Mouse (Mus musculus) heart, embryonic 11.5 days (tissue): Measurements from ENCODE around the gene Nckap5l. TPM values are rescaled to one million over a fixed set of nuclear protein-coding genes. Genes with fewer than 3 reads are reported as not detected.
"Not testable (repeated sequence)": the region's sequence is repeated elsewhere in the genome, so short reads cannot be mapped to it uniquely, and the experiment has no call there.

Source experiments
- ATAC-seq: fragments of 200-750 bp; cut with Nextera tagmentation; replicated peaks from 2 replicates; pipeline ENCODE4 v1.8.0; 2017; ENCODE audit warnings: moderate library complexity; ENCODE audit not compliant: insufficient number of reproducible peaks, low FRiP score, low TSS enrichment
- H3K27ac ChIP-seq: fragments of 300-500 bp; sonication (generic); 2 replicates; pipeline ENCODE4 v1.5.1; 2014; ENCODE audit warnings: mild to moderate bottlenecking, low read depth, low read length
- H3K27me3 ChIP-seq: fragments of 300-500 bp; sonication (generic); 2 replicates; pipeline ENCODE4 v1.6.1; 2014; ENCODE audit warnings: mild to moderate bottlenecking, low read length, mixed read lengths; ENCODE audit not compliant: control insufficient read depth, insufficient read depth
- H3K36me3 ChIP-seq: fragments of 300-500 bp; sonication (generic); 2 replicates; pipeline ENCODE4 v1.6.1; 2014; ENCODE audit warnings: mild to moderate bottlenecking, low read length, moderate library complexity, mixed read lengths; ENCODE audit not compliant: control insufficient read depth, insufficient read depth
- H3K4me1 ChIP-seq: fragments of 300-500 bp; sonication (generic); 2 replicates; pipeline ENCODE4 v1.6.1; 2014; ENCODE audit warnings: low read length; ENCODE audit not compliant: control insufficient read depth, insufficient read depth
- H3K4me2 ChIP-seq: fragments of 300-500 bp; sonication (generic); 2 replicates; pipeline ENCODE4 v1.6.1; 2014; ENCODE audit warnings: mild to moderate bottlenecking, moderate library complexity
- H3K4me3 ChIP-seq: fragments of 300-500 bp; sonication (generic); 2 replicates; pipeline ENCODE4 v1.5.1; 2014; ENCODE audit warnings: low read depth, low read length
- H3K9ac ChIP-seq: fragments of 300-500 bp; sonication (generic); 2 replicates; pipeline ENCODE4 v1.6.1; 2014; ENCODE audit warnings: mild to moderate bottlenecking, low read depth, low read length, moderate library complexity
- H3K9me3 ChIP-seq: fragments of 300-500 bp; sonication (generic); replicated peaks from 2 replicates; pipeline ENCODE4 v1.6.1; 2016; ENCODE audit warnings: low read length; ENCODE audit not compliant: control insufficient read depth
- WGBS: fragments of 180-500 bp; shearing (Covaris S2); extraction: QIAGEN DNeasy Blood & Tissue Kit; methylation state at CpG from one replicate; pipeline ENCODE4 v1.1.7; 2014; ENCODE audit not compliant: insufficient replicate concordance; 5-methylcytosine and 5-hydroxymethylcytosine counted together
- polyA plus RNA-seq: library from polyadenylated mRNA; unstranded; fragments of >200 nt; fragmentation: Nextera tagmentation; extraction: Ambion mirVana; gene quantifications from 2 replicates; pipeline ENCODE4 v1.2.1, GENCODE M21; 2014

Nckap5l gene
- polyA plus RNA-seq, 1 experiment from 2014 or later, result 9.0 TPM

- Histone ChIP-seq H3K4me2 (peak within 1 kb of the TSS; percentile 94), H3K36me3 (no peaks in the 10 kb centered on the region), H3K9me3 (no peaks in the 10 kb centered on the region), H3K4me3 (peak within 1 kb of the TSS; percentile 90), H3K27ac (peak within 1 kb of the TSS; percentile 80), H3K9ac (peak within 1 kb of the TSS; percentile 92), H3K27me3 (no peaks in the 10 kb centered on the region), H3K4me1 (peaks cover 35% of the 10 kb centered on the region)
- peak; percentile 99 for ATAC-seq
- WGBS, result under 1% methylated on average over 50 of the region's 51 CpGs
Measured at GRCm38 (mm10) chr15:99392486-99393385, 64.8 kb downstream of the Nckap5l start, which contains the start of gene Tmbim6. TSS of gene Tmbim6 (plus strand) at chr15:99392882.

GRCm38 (mm10) chr15:99391975-99392374 is 65.6 kb downstream of the Nckap5l start:
- no peak for ATAC-seq
- peak overlapping the region; percentile 90 for H3K4me3 ChIP-seq
- no peaks in the 10 kb centered on the region for H3K27me3 ChIP-seq
- WGBS, result 80% methylated on average over 6 of the region's 6 CpGs
- H3K4me2 ChIP-seq, result peak overlapping the region; percentile 67
- H3K9ac ChIP-seq, result no peak overlapping the region
- peak overlapping the region; percentile 43 for H3K27ac ChIP-seq
- H3K9me3 ChIP-seq, result no peaks in the 10 kb centered on the region
- no peaks in the 10 kb centered on the region for H3K36me3 ChIP-seq
- peaks cover 33% of the 10 kb centered on the region for H3K4me1 ChIP-seq

- H3K4me3 ChIP-seq, result no peak overlapping the region
- no peak for ATAC-seq
Measured at GRCm38 (mm10) chr15:99390472-99391401, 66.8 kb downstream of the Nckap5l start.

GRCm38 (mm10) chr15:99387976-99388375 is 69.6 kb downstream of the Nckap5l start:
- Histone ChIP-seq H3K36me3 (no peaks in the 10 kb centered on the region), H3K4me2 (no peak overlapping the region), H3K9me3 (no peaks in the 10 kb centered on the region), H3K4me3 (no peak overlapping the region), H3K27me3 (no peaks in the 10 kb centered on the region), H3K9ac (no peak overlapping the region), H3K27ac (no peak overlapping the region), H3K4me1 (peaks cover 5% of the 10 kb centered on the region)
- ATAC-seq, result no peak
- WGBS, result 70% methylated on average over 4 of the region's 4 CpGs

More at GRCm38 (mm10) chr15:99390472-99391401, 66.8 kb downstream of the Nckap5l start:
- Histone ChIP-seq H3K4me2 (no peak overlapping the region), H3K27me3 (no peaks in the 10 kb centered on the region), H3K4me1 (peaks cover 21% of the 10 kb centered on the region), H3K36me3 (no peaks in the 10 kb centered on the region), H3K9me3 (no peaks in the 10 kb centered on the region), H3K9ac (no peak overlapping the region), H3K27ac (no peak overlapping the region)
- WGBS, result 36% methylated on average over 7 of the region's 7 CpGs

GRCm38 (mm10) chr15:99386796-99387195 is 70.8 kb downstream of the Nckap5l start:
- no peak for ATAC-seq
- no peak overlapping the region for H3K27ac ChIP-seq
- no peak overlapping the region for H3K4me2 ChIP-seq
- no peaks in the 10 kb centered on the region for H3K9me3 ChIP-seq
- no peak overlapping the region for H3K9ac ChIP-seq
- no peak overlapping the region for H3K4me3 ChIP-seq
- WGBS, result 74% methylated on average over 3 of the region's 3 CpGs
- no peaks in the 10 kb centered on the region for H3K4me1 ChIP-seq
- H3K27me3 ChIP-seq, result no peaks in the 10 kb centered on the region
- no peaks in the 10 kb centered on the region for H3K36me3 ChIP-seq

- not testable (repeated sequence) for H3K4me2 ChIP-seq, H3K4me3 ChIP-seq, H3K9ac ChIP-seq, H3K4me1 ChIP-seq, H3K36me3 ChIP-seq, H3K27me3 ChIP-seq, ATAC-seq, H3K9me3 ChIP-seq, H3K27ac ChIP-seq
- 56% methylated on average over 3 of the region's 3 CpGs for WGBS
Measured at GRCm38 (mm10) chr15:99386110-99386509, 71.4 kb downstream of the Nckap5l start.

GRCm38 (mm10) chr15:99384071-99384470 is 73.5 kb downstream of the Nckap5l start:
- 57% methylated on average over 6 of the region's 6 CpGs for WGBS

GRCm38 (mm10) chr15:99382893-99383292 is 74.7 kb downstream of the Nckap5l start:
- no peak overlapping the region for H3K4me3 ChIP-seq
- 0 out of 2 replicates have a peak, but pooled peaks cover 2% of the 10 kb centered on the region for H3K9me3 ChIP-seq
- no peak overlapping the region for H3K9ac ChIP-seq
- H3K4me2 ChIP-seq, result no peak overlapping the region
- H3K36me3 ChIP-seq, result no peaks in the 10 kb centered on the region
- H3K27me3 ChIP-seq, result no peaks in the 10 kb centered on the region
- no peaks in the 10 kb centered on the region for H3K4me1 ChIP-seq
- ATAC-seq, result no peak
- no peak overlapping the region for H3K27ac ChIP-seq

More at GRCm38 (mm10) chr15:99384071-99384470, 73.5 kb downstream of the Nckap5l start:
- Histone ChIP-seq H3K4me2 (no peak overlapping the region), H3K9ac (no peak overlapping the region), H3K27me3 (no peaks in the 10 kb centered on the region), H3K4me1 (no peaks in the 10 kb centered on the region), H3K27ac (no peak overlapping the region), H3K36me3 (no peaks in the 10 kb centered on the region), H3K9me3 (no peaks in the 10 kb centered on the region), H3K4me3 (no peak overlapping the region)
- ATAC-seq, result no peak
